Mouse (Mus musculus) G1E (cell line): ENCODE data around the gene Prss48. TPM values are rescaled to one million over a fixed set of nuclear protein-coding genes. Genes with fewer than 3 reads are reported as not detected.

Experiments used
- ATAC-seq: 2 replicates; pipeline ENCODE4 v1.8.0; 2016; ENCODE audit warnings: mild to moderate bottlenecking; ENCODE audit not compliant: insufficient number of reproducible peaks, poor library complexity, low FRiP score, severe bottlenecking; ENCODE audit errors: extremely low read depth
- DNase-seq: peaks from one replicate; pipeline ENCODE4 v3.0.0; 2012; ENCODE audit warnings: low spot score
- H3K27me3 ChIP-seq: 2 replicates; pipeline ENCODE4 v1.6.1; 2012; ENCODE audit warnings: mild to moderate bottlenecking, low read length, inconsistent platforms; ENCODE audit not compliant: insufficient read depth
- H3K36me3 ChIP-seq: replicated peaks from 2 replicates; pipeline ENCODE3; 2012; ENCODE audit warnings: mild to moderate bottlenecking, inconsistent platforms
- H3K4me1 ChIP-seq: 2 replicates; pipeline ENCODE4 v1.6.1; 2012; ENCODE audit warnings: low read depth, low read length, inconsistent platforms, mixed read lengths; ENCODE audit not compliant: insufficient read depth
- H3K4me3 ChIP-seq: 2 replicates; pipeline ENCODE4 v1.5.1; 2012; ENCODE audit warnings: low read depth, mild to moderate bottlenecking, inconsistent platforms, low read length, moderate library complexity, mixed read lengths
- H3K9me3 ChIP-seq: replicated peaks from 2 replicates; pipeline ENCODE4 v1.6.1; 2012; ENCODE audit warnings: inconsistent platforms
- CTCF ChIP-seq: IDR thresholded peaks from 2 replicates; pipeline ENCODE4 v1.5.1; 2012; ENCODE audit warnings: low read depth, low read length, inconsistent platforms, mixed read lengths
- GATA1 ChIP-seq: IDR thresholded peaks from 2 replicates; pipeline ENCODE4 v1.6.1; 2012; ENCODE audit warnings: borderline replicate concordance, low read length, inconsistent platforms, mixed read lengths
- GATA2 ChIP-seq: IDR thresholded peaks from 2 replicates; pipeline ENCODE4 v1.6.1; 2012; ENCODE audit warnings: low read depth, low read length, inconsistent platforms, borderline replicate concordance
- POLR2AphosphoS5 ChIP-seq: IDR thresholded peaks from 2 replicates; pipeline ENCODE4 v1.6.1; 2012; ENCODE audit warnings: low read depth, low read length, inconsistent platforms; ENCODE audit not compliant: insufficient replicate concordance
- TAL1 ChIP-seq: conservative IDR thresholded peaks from 2 replicates; pipeline ENCODE4 v1.6.1; 2012; ENCODE audit warnings: low read depth, low read length, inconsistent platforms, mixed read lengths
- polyA plus RNA-seq: library from polyadenylated mRNA; stranded (reverse); fragments of >175 nt; gene quantifications from 2 replicates; pipeline ENCODE4 v1.2.3, GENCODE M21; 2012
- total RNA-seq, 2 experiments: library from RNA; stranded (forward) in 1 of 2; stranded (reverse) in 1 of 2; fragments of 200-1000 nt in 1 of 2; fragments of >200 nt in 1 of 2; fragmentation: Nextera tagmentation in 1 of 2; gene quantifications; 2 replicates each; pipeline ENCODE4 v1.2.3; 2014 to 2017

Prss48 gene
- total RNA-seq (2014; fragmentation: Nextera tagmentation) (not detected in 2 replicates), total RNA-seq (2017) (not detected in 2 replicates), polyA plus RNA-seq (not detected in 2 replicates)

GRCm38 (mm10) chr3:86002423-86002822 is at the start of gene Prss48:
TSS of gene Prss48 (minus strand) at chr3:86002491.
- ATAC-seq = no peak

GRCm38 (mm10) chr3:86049041-86049440 is 46.8 kb upstream of the Prss48 start:
- Histone ChIP-seq H3K36me3 (no peaks in the 10 kb centered on the region), H3K27me3 (0 out of 2 replicates have a peak, but pooled peaks cover 8% of the 10 kb centered on the region), H3K9me3 (no peaks in the 10 kb centered on the region), H3K4me3 (no peak overlapping the region), H3K4me1 (no peaks in the 10 kb centered on the region)
- no peak for DNase-seq
- ATAC-seq = no peak
- TF ChIP-seq POLR2AphosphoS5 (no peak), CTCF (no peak), GATA2 (no peak), GATA1 (no peak), TAL1 (no peak)

More at GRCm38 (mm10) chr3:86002423-86002822, at the start of gene Prss48:
- Histone ChIP-seq H3K36me3 (no peaks in the 10 kb centered on the region), H3K9me3 (no peaks in the 10 kb centered on the region), H3K4me3 (no peak within 1 kb of the TSS), H3K4me1 (no peaks in the 10 kb centered on the region), H3K27me3 (0 out of 2 replicates have a peak, but pooled peaks cover 6% of the 10 kb centered on the region)
- TF ChIP-seq GATA1 (no peak), CTCF (no peak), TAL1 (no peak), POLR2AphosphoS5 (no peak), GATA2 (no peak)
- no peak for DNase-seq

- Histone ChIP-seq H3K27me3 (0 out of 2 replicates have a peak, but pooled peaks cover 9% of the 10 kb centered on the region), H3K4me3 (no peak overlapping the region), H3K36me3 (no peaks in the 10 kb centered on the region), H3K9me3 (no peaks in the 10 kb centered on the region), H3K4me1 (no peaks in the 10 kb centered on the region)
- no peak for TF ChIP-seq GATA1
- no peak for TF ChIP-seq TAL1
- no peak for TF ChIP-seq POLR2AphosphoS5
- no peak for TF ChIP-seq CTCF
- TF ChIP-seq GATA2 = no peak
- DNase-seq (no peak), ATAC-seq (no peak)
Measured at GRCm38 (mm10) chr3:86047686-86048408, 45.6 kb upstream of the Prss48 start.

GRCm38 (mm10) chr3:86040286-86041201 is 38.3 kb upstream of the Prss48 start:
- H3K4me1 ChIP-seq = no peaks in the 10 kb centered on the region
- H3K27me3 ChIP-seq = 0 out of 2 replicates have a peak, but pooled peaks cover 9% of the 10 kb centered on the region
- DNase-seq (no peak), ATAC-seq (no peak)
- no peak overlapping the region for H3K4me3 ChIP-seq
- no peaks in the 10 kb centered on the region for H3K36me3 ChIP-seq
- no peaks in the 10 kb centered on the region for H3K9me3 ChIP-seq
- TF ChIP-seq POLR2AphosphoS5 (no peak), TAL1 (no peak), GATA2 (no peak), GATA1 (no peak), CTCF (no peak)

- Histone ChIP-seq H3K9me3 (no peaks in the 10 kb centered on the region), H3K36me3 (no peaks in the 10 kb centered on the region), H3K4me1 (no peaks in the 10 kb centered on the region), H3K27me3 (0 out of 2 replicates have a peak, but pooled peaks cover 7% of the 10 kb centered on the region), H3K4me3 (no peak overlapping the region)
- ATAC-seq = no peak
- TF ChIP-seq CTCF (no peak), POLR2AphosphoS5 (no peak), TAL1 (no peak), GATA1 (no peak), GATA2 (no peak)
- no peak for DNase-seq
Measured at GRCm38 (mm10) chr3:86038648-86039047, 36.4 kb upstream of the Prss48 start.

- TF ChIP-seq TAL1 (no peak), GATA2 (no peak), POLR2AphosphoS5 (no peak), CTCF (no peak), GATA1 (no peak)
- Histone ChIP-seq H3K4me1 (no peaks in the 10 kb centered on the region), H3K9me3 (no peaks in the 10 kb centered on the region), H3K4me3 (no peak overlapping the region), H3K36me3 (no peaks in the 10 kb centered on the region), H3K27me3 (peaks cover 9% of the 10 kb centered on the region; the same call in 1 of the 2 replicates)
- DNase-seq = no peak
- ATAC-seq = no peak
Measured at GRCm38 (mm10) chr3:86037926-86038484, 35.7 kb upstream of the Prss48 start.
